Mouse (Mus musculus) Patski (cell line): ENCODE results near the gene Tbcd. TPM values are rescaled to one million over a fixed set of nuclear protein-coding genes. Genes with fewer than 3 reads are reported as not detected.

Experiments used
- ATAC-seq: fragments of 100-300 bp; one replicate; pipeline ENCODE4 v1.8.0; 2021
- CTCF ChIA-PET: fragments of 350-600 bp; sonication (Branson Sonifier 250); formaldehyde crosslinking; loops from one replicate; lab custom pipeline; 2022; ENCODE audit warnings: inconsistent platforms; lab: Charles Lee
- POLR2A ChIA-PET: fragments of 350-600 bp; sonication (Branson Sonifier 250); formaldehyde crosslinking; loops from one replicate; lab custom pipeline; 2022; ENCODE audit warnings: antibody characterized with exemption, inconsistent platforms; lab: Charles Lee
- DNase-seq: peaks from one replicate; pipeline ENCODE4 v3.0.0-alpha.2; 2011; ENCODE audit warnings: low read depth, low spot score
- H3K27me3 ChIP-seq: fragments of 371-371 bp; one replicate; pipeline ENCODE4 v1.5.1; 2021
- CTCF ChIP-seq: fragments of 100-300 bp; IDR thresholded peaks from one replicate; pipeline ENCODE4 v1.5.1; 2021
- in situ Hi-C: fragments of 300-500 bp; cut with MboI; formaldehyde crosslinking; loops from 3 replicates; pipeline ENCODE4 v1.11.1; 2018; ENCODE audit warnings: low pct_unique_long_range_greater_than_20kb, mixed read lengths
- polyA plus RNA-seq: library from polyadenylated mRNA; unstranded; gene quantifications from one replicate; pipeline ENCODE4 v1.2.3, GENCODE M21; 2021

The Tbcd gene
- polyA plus RNA-seq, 1 experiment from 2014 or later: 57.5 TPM

DNA sequence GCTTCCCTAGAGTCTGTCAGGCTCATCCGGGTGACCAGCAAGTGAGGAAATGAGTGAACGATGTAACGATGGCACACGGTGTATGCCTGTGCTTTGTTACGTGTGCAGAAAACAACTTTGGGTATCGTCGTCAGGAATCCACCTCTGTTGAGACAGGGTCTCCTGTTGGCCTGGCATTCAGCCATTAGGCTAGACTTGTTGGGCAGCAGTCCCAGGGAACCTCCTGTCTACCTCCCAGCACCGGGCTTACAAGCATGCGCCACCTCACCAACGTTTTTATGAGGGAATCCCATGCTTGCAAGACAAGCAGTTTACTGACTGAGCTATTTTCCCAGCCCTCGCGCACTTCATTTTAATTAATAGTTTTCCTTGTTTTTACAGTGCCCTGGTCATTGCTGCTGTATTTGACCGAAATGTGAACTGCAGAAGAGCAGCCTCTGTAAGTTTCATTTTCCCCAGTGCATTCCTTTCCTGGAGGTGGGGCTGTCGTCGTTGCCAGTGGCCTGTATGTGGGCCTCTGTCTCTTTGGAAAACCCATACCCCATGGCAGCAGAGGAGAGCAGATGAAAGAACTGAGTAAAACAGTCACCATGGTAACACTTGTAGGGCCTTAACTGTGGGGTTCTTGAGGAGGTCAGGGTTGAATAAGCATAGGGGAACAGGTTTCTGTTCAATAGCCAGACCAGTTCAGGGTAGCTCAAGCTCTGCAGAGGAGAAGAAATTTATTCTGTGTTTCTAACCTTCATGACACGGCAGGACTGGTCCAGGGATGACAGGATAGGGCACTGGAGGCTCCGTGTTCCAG lies 98.3 kb downstream of the Tbcd start:
- CTCF ChIA-PET: interaction anchor here (1.3 kb wide), 1 partner anchor 34 kb away, joined by 3 read pairs; no protein-coding TSS in a partner anchor
- no peaks in the 10 kb centered on the region for H3K27me3 ChIP-seq
- in situ Hi-C loops: no loop called here
- DNase-seq (no peak), ATAC-seq (no peak)
- POLR2A ChIA-PET: no interaction called here
- no peak for TF ChIP-seq CTCF

GRCm38 (mm10) chr11:121551206-121551799 lies 99.6 kb downstream of the Tbcd start:
- ATAC-seq: no peak

GRCm38 (mm10) chr11:121552167-121552566 lies 100.4 kb downstream of the Tbcd start:
- no peaks in the 10 kb centered on the region for H3K27me3 ChIP-seq
- DNase-seq: no peak
- ChIA-PET CTCF (no interaction called here), POLR2A (no interaction called here)
- ATAC-seq: no peak
- in situ Hi-C loops: no loop called here
- TF ChIP-seq CTCF: no peak

More at GRCm38 (mm10) chr11:121551206-121551799, 99.6 kb downstream of the Tbcd start:
- CTCF ChIA-PET: interaction anchor here (0.6 to 1.0 kb wide), 2 partner anchors 14 to 26 kb away, joined by 3 read pairs; no protein-coding TSS in a partner anchor
- no peak for TF ChIP-seq CTCF
- in situ Hi-C loops: no loop called here
- DNase-seq: no peak
- POLR2A ChIA-PET: no interaction called here
- H3K27me3 ChIP-seq: no peaks in the 10 kb centered on the region

- ChIA-PET CTCF (no interaction called here), POLR2A (no interaction called here)
- no peak for TF ChIP-seq CTCF
- in situ Hi-C loops: no loop called here
- H3K27me3 ChIP-seq: no peaks in the 10 kb centered on the region
- DNase-seq: no peak
- ATAC-seq: no peak
Measured at GRCm38 (mm10) chr11:121552846-121553457, 101.2 kb downstream of the Tbcd start.

DNA sequence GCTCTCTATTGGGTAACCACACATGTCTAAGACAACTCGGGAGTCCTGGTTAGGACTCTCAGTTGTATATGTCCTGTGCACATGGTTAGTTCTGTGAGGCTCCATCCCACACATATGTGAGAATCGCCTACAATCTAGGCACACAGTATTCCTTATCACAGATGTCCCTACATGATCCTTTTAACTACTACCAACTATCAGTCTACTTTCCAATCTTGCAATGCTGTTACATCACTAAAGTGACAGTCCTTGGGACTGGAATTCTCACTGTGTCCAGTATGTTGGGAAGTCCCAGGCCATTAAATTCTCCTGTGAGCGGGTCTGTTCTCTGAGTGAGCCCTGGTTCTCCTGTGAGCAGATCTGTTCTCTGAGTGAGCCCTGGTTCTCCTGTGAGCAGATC lies 101.7 kb downstream of the Tbcd start:
- ATAC-seq: no peak
- no peak for TF ChIP-seq CTCF
- in situ Hi-C loops: no loop called here
- no peaks in the 10 kb centered on the region for H3K27me3 ChIP-seq
- ChIA-PET CTCF (no interaction called here), POLR2A (no interaction called here)
- no peak for DNase-seq

- POLR2A ChIA-PET: no interaction called here
- DNase-seq: no peak
- TF ChIP-seq CTCF: no peak
- CTCF ChIA-PET: no interaction called here
- no peaks in the 10 kb centered on the region for H3K27me3 ChIP-seq
- no peak for ATAC-seq
- in situ Hi-C loops: no loop called here
Measured at GRCm38 (mm10) chr11:121556727-121557126, 105.0 kb downstream of the Tbcd start.

DNA sequence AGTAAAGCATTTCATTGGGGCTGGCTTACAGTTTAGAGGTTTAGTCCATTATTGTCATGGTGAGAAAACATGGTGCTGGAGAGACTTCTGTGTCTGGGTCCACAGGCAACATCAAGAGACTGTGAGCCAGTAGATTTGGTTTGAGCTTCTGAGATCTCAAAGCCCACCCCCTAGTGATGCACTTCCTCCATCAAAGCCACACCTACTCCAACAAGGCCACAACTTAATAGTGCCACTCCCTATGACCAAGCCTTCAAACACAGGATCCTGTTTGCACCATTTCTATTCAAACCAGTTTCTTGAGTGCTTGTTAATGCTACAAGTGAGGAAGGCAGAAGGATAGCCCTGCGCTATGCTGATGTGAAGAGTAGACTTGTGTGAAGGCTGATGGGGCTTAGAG lies 106.2 kb downstream of the Tbcd start:
- no peaks in the 10 kb centered on the region for H3K27me3 ChIP-seq
- POLR2A ChIA-PET: interaction anchor here (0.6 kb wide), 1 partner anchor 75 kb away, joined by 3 read pairs; no protein-coding TSS in a partner anchor
- no peak for ATAC-seq
- TF ChIP-seq CTCF: no peak
- in situ Hi-C loops: no loop called here
- CTCF ChIA-PET: no interaction called here
- DNase-seq: no peak

GRCm38 (mm10) chr11:121558522-121558921 lies 106.8 kb downstream of the Tbcd start:
- H3K27me3 ChIP-seq: no peaks in the 10 kb centered on the region
- no peak for DNase-seq
- in situ Hi-C loops: no loop called here
- TF ChIP-seq CTCF: no peak
- CTCF ChIA-PET: no interaction called here
- ATAC-seq: peak; percentile 62
- POLR2A ChIA-PET: no interaction called here

DNA sequence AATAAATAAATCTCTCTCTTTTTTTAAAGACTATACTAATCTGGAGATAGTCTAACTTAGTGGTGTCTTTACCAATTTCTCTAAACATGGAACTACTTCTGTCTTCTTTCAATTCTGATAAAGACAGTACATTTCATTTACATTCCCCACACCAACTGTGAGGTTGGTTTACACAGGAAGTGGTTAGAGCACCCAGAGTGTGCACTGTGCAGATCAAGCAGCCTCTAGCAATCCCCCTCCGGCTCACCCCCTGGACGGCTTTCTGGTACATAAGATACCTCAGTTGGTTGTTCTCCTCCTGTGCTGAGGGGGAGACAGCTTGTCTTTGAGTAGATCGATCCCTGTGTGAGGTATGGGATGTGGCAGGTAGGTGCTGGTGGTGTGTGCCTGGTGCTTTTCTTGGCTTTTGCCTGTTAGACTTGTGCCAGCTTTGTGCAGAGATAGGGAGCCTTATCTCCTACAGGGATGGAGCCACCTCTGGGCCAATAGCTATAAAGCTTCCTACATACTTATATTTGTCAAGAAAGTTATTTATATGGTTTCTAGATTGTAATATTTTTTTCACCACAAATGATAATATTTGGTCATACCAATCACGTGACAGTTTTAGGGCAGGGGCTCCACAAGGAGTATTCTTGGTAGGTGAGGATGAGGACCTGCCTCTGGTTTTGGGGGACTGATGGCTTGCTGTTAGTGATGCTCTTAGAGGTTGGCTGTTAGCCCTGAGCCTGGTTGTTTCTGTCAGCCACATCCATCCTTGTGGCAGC lies 108.0 kb downstream of the Tbcd start:
- CTCF ChIA-PET: no interaction called here
- no peaks in the 10 kb centered on the region for H3K27me3 ChIP-seq
- DNase-seq: no peak
- no peak for TF ChIP-seq CTCF
- no peak for ATAC-seq
- POLR2A ChIA-PET: no interaction called here
- in situ Hi-C loops: no loop called here

DNA sequence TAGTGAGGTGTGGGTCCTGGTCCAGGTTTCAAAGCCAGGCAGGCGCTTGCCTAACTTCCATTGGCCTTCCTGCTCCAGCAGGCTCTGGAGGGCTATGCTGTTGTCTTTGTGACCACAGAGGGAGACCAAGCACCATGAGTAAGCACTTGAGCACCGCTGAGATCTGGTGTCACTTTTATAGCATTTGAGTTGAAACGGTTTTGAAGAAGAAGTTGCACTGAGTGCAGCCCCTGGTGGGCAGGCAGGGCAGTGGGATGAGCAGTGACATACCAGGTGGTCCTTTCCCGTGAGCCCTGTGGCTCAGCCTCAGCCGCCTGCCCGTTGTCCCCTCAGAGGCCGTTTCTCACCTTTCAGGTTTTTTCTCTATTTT lies 108.5 kb downstream of the Tbcd start:
- in situ Hi-C loops: no loop called here
- ChIA-PET CTCF (no interaction called here), POLR2A (no interaction called here)
- no peaks in the 10 kb centered on the region for H3K27me3 ChIP-seq
- DNase-seq (no peak), ATAC-seq (no peak)
- TF ChIP-seq CTCF: no peak
